ENCODE assay signal across 20 mouse cellular contexts in genomic region chr4:103661386-103661785, GRCm38 (mm10). TPM values are rescaled to one million over a fixed set of nuclear protein-coding genes. Genes with fewer than 3 reads are reported as not detected.
DNase-seq lines count a peak whose midpoint lies in the region; TF ChIP-seq lines count a peak whose summit lies in the region.
"Had no signal": no experiment of that assay in that cellular context is flagged by ENCODE, and none has a peak within 500 bp of the region (broad histone marks: within the 10 kb centered on the region; RNA-seq: fewer than 3 reads in every experiment).

No protein-coding gene starts in this region.

- TF ChIP-seq CTCF in brain, embryonic 14.5 days (IDR thresholded peaks at IDR 0.05; ENCODE audit: borderline replicate concordance, extremely low read depth, insufficient read depth, insufficient read length): no peak

- intact Hi-C loops in left cerebral cortex, postnatal 4 days (cut with DNase I): no loop called here

- peak; percentile 23 to 27 for DNase-seq in cerebellum, postnatal 14 days
- DNase-seq in cerebellum, postnatal 36 days: no peak
- DNase-seq in heart, adult 11 months: peak; percentile 6
- no peak for DNase-seq in heart, postnatal 4 days
- peak; percentile 21 for DNase-seq in left cerebral cortex, postnatal 4 days
- no peak for DNase-seq in left cerebral cortex, adult 11 months (ENCODE audit: low spot score)
- peak; percentile 49 for DNase-seq in brain, embryonic 14.5 days (ENCODE audit: low read depth)
- no peak for DNase-seq in adrenal gland, postnatal 10 days
- DNase-seq: adrenal gland, adult 2 months; adrenal gland, postnatal 14 days; adrenal gland, postnatal 36 days; cerebellum, adult 11 months; cerebellum, adult 2 months; cerebellum, adult 9-10 months; cerebellum, postnatal 25 days; embryo, embryonic 11 days had no signal

- TF ChIP-seq POLR2A in brain, embryonic 14.5 days (IDR thresholded peaks at IDR 0.05; ENCODE audit: borderline replicate concordance, extremely low read depth, insufficient read depth, insufficient read length, poor library complexity, severe bottlenecking): no peak

RNA-seq across cellular contexts. Expression of gene Dab1, which starts 42.2 kb away (rescaled TPM):
- total RNA-seq in heart, postnatal 4 days (2021): under 1 TPM; 0.29 to 0.67 TPM
- total RNA-seq in left cerebral cortex, postnatal 4 days (2021): 100 to 1,000 TPM; 159 to 164 TPM
- 49.9 and 54.9 TPM in 2 replicates for polyA plus RNA-seq in brain, embryonic 14.5 days (2012; rRNA removed)
- 1 to 10 TPM in 1 of 2 experiments, under 1 TPM in 1; 0.57 to 1.2 TPM for total RNA-seq in adrenal gland, postnatal 10 days (2021)
- total RNA-seq: common myeloid progenitor, adult 5-6 weeks; MEL had no signal
- polyA plus RNA-seq: C2C12; erythroblast, embryonic 14.5 days had no signal

Comparison
In these comparisons a context has a peak if more than half of its experiments do, and no peak if none do; other contexts are left out.
1. DNase-seq: peak in cerebellum, postnatal 14 days (2 of 2), heart, adult 11 months (single experiment), left cerebral cortex, postnatal 4 days (single experiment) and brain, embryonic 14.5 days (single experiment); none in cerebellum, postnatal 36 days (0 of 2), heart, postnatal 4 days (single experiment), left cerebral cortex, adult 11 months (single experiment) and adrenal gland, postnatal 10 days (single experiment).
2. RNA of gene Dab1, which starts 42.2 kb away (total RNA-seq): 159 to 164 TPM in left cerebral cortex, postnatal 4 days; 0.57 to 1.2 TPM in adrenal gland, postnatal 10 days and 0.29 to 0.67 TPM in heart, postnatal 4 days; every median in the first group is over 10 times any median in the second.